Mouse (Mus musculus) ES-Bruce4 (cell line): Measurements from ENCODE around the gene Cit. TPM values are rescaled to one million over a fixed set of nuclear protein-coding genes. Genes with fewer than 3 reads are reported as not detected.
A peak's percentile ranks its signal among the peaks of the same experiment; 100 is the strongest.

Experiments used
- H3K27ac ChIP-seq: 2 replicates; pipeline ENCODE4 v1.5.1; 2012; ENCODE audit warnings: low read length, inconsistent platforms; ENCODE audit not compliant: insufficient read depth
- H3K27me3 ChIP-seq: 2 replicates; pipeline ENCODE4 v1.6.1; 2012; ENCODE audit warnings: mild to moderate bottlenecking, low read length, inconsistent platforms; ENCODE audit not compliant: control insufficient read depth, poor library complexity, insufficient read depth, severe bottlenecking
- H3K36me3 ChIP-seq: 2 replicates; pipeline ENCODE4 v1.6.1; 2012; ENCODE audit warnings: inconsistent platforms, mild to moderate bottlenecking, low read length, moderate library complexity; ENCODE audit not compliant: control insufficient read depth, poor library complexity, insufficient read depth, severe bottlenecking
- H3K4me1 ChIP-seq: one replicate; pipeline ENCODE4 v1.8.1; 2011; ENCODE audit warnings: low read length; ENCODE audit not compliant: control insufficient read depth, insufficient read depth
- H3K4me3 ChIP-seq: 2 replicates; pipeline ENCODE4 v1.5.1; 2011; ENCODE audit warnings: low read depth, mild to moderate bottlenecking, low read length
- H3K9ac ChIP-seq: 2 replicates; pipeline ENCODE4 v1.6.1; 2012; ENCODE audit warnings: low read depth, mild to moderate bottlenecking, inconsistent platforms; ENCODE audit not compliant: poor library complexity, severe bottlenecking
- H3K9me3 ChIP-seq: replicated peaks from 2 replicates; pipeline ENCODE4 v1.6.1; 2012; ENCODE audit warnings: mild to moderate bottlenecking, low read length, inconsistent platforms; ENCODE audit not compliant: control insufficient read depth, poor library complexity, insufficient read depth, severe bottlenecking
- CTCF ChIP-seq: IDR thresholded peaks from one replicate; pipeline ENCODE4 v1.8.1; 2011; ENCODE audit warnings: low read depth, low read length
- EP300 ChIP-seq: IDR thresholded peaks from 2 replicates; pipeline ENCODE4 v1.6.1; 2011; ENCODE audit warnings: low read depth, low read length; ENCODE audit not compliant: insufficient read depth
- POLR2A ChIP-seq: IDR thresholded peaks from one replicate; pipeline ENCODE4 v1.8.1; 2011; ENCODE audit warnings: low read length; ENCODE audit not compliant: insufficient read depth
- polyA plus RNA-seq: library from polyadenylated mRNA; stranded (reverse); fragments of >200 nt; gene quantifications from 2 replicates; pipeline ENCODE4 v1.2.4, GENCODE M21; 2011; ENCODE audit warnings: low read depth; ENCODE audit not compliant: missing spikeins, insufficient read depth, insufficient read length

Cit gene
- polyA plus RNA-seq, 1 experiment, result 67.1 TPM

- TF ChIP-seq CTCF (peak; percentile 94), EP300 (no peak)
- no peak overlapping the region for H3K27ac ChIP-seq
- peaks cover 17% of the 10 kb centered on the region; the same call in 1 of the 2 replicates for H3K36me3 ChIP-seq
- H3K9me3 ChIP-seq, result no peaks in the 10 kb centered on the region
- H3K4me3 ChIP-seq, result peak overlapping the region; percentile 39
- H3K9ac ChIP-seq, result no peak overlapping the region
- H3K27me3 ChIP-seq, result no peaks in the 10 kb centered on the region
- no peaks in the 10 kb centered on the region for H3K4me1 ChIP-seq
These were observed 134.1 kb downstream of the Cit start for GRCm38 (mm10) chr5:115979134-115979696.

- Histone ChIP-seq H3K4me1 (no peaks in the 10 kb centered on the region), H3K9me3 (no peaks in the 10 kb centered on the region), H3K27me3 (no peaks in the 10 kb centered on the region), H3K9ac (no peak overlapping the region), H3K27ac (no peak overlapping the region), H3K4me3 (no peak overlapping the region), H3K36me3 (peaks cover 12% of the 10 kb centered on the region; the same call in 1 of the 2 replicates)
- TF ChIP-seq EP300, result no peak
- no peak for TF ChIP-seq CTCF
- no peak for TF ChIP-seq POLR2A
These were observed 135.5 kb downstream of the Cit start for GRCm38 (mm10) chr5:115980537-115980936.

- H3K9ac ChIP-seq, result no peak overlapping the region
- TF ChIP-seq CTCF, result no peak
- TF ChIP-seq EP300, result no peak
- no peak for TF ChIP-seq POLR2A
- no peaks in the 10 kb centered on the region for H3K9me3 ChIP-seq
- H3K36me3 ChIP-seq, result peaks cover 8% of the 10 kb centered on the region
- no peak overlapping the region for H3K4me3 ChIP-seq
- no peaks in the 10 kb centered on the region for H3K27me3 ChIP-seq
- H3K4me1 ChIP-seq, result no peaks in the 10 kb centered on the region
- H3K27ac ChIP-seq, result no peak overlapping the region
These were observed 137.7 kb downstream of the Cit start for GRCm38 (mm10) chr5:115982671-115983373.

- Histone ChIP-seq H3K27ac (no peak overlapping the region), H3K4me1 (no peaks in the 10 kb centered on the region), H3K9ac (no peak overlapping the region), H3K36me3 (peaks cover 15% of the 10 kb centered on the region), H3K4me3 (no peak overlapping the region), H3K9me3 (no peaks in the 10 kb centered on the region), H3K27me3 (no peaks in the 10 kb centered on the region)
- TF ChIP-seq EP300 (no peak), POLR2A (no peak), CTCF (no peak)
These were observed 139.3 kb downstream of the Cit start for GRCm38 (mm10) chr5:115984392-115984791.

GRCm38 (mm10) chr5:115985101-115985500, 140.0 kb downstream of the Cit start:
- Histone ChIP-seq H3K27me3 (no peaks in the 10 kb centered on the region), H3K4me3 (no peak overlapping the region), H3K9me3 (no peaks in the 10 kb centered on the region), H3K4me1 (no peaks in the 10 kb centered on the region), H3K27ac (no peak overlapping the region), H3K9ac (no peak overlapping the region), H3K36me3 (peaks cover 16% of the 10 kb centered on the region)
- TF ChIP-seq POLR2A (no peak), EP300 (no peak), CTCF (no peak)

- Histone ChIP-seq H3K4me1 (no peaks in the 10 kb centered on the region), H3K27ac (no peak overlapping the region), H3K36me3 (peaks cover 21% of the 10 kb centered on the region), H3K9ac (no peak overlapping the region), H3K9me3 (no peaks in the 10 kb centered on the region), H3K27me3 (no peaks in the 10 kb centered on the region), H3K4me3 (no peak overlapping the region)
- TF ChIP-seq POLR2A (no peak), CTCF (no peak), EP300 (no peak)
These were observed 142.2 kb downstream of the Cit start for GRCm38 (mm10) chr5:115987284-115987683.
